Mouse (Mus musculus): ENCODE results near the gene Lurap1.

Lurap1 gene

DNA sequence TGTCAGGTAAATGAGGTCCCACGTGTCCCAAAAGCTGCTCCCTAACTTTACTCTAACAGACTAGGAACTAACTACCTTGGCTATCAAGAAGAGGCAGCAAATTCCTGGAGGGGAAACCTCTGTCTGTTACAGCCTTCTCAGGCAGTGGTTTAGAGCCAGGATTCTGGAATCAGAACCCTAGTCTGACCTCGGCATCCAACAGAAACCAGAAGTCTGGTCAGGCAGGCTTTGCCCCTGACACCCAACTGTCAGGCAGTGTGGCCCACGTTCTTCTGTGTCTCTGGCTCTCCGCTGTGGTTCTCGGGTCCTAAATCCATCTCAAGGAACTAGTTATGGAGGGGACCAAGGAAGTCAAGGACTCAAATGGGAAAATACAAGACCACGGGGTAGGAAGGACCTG, at the start of gene Lurap1:
TSS of gene Lurap1 (minus strand) at position 101 of the 400 bp plus-strand sequence.
- no peak for DNase-seq (ENCODE audit: inconsistent age in 2 of 2, low spot score in 1 of 2)

DNA sequence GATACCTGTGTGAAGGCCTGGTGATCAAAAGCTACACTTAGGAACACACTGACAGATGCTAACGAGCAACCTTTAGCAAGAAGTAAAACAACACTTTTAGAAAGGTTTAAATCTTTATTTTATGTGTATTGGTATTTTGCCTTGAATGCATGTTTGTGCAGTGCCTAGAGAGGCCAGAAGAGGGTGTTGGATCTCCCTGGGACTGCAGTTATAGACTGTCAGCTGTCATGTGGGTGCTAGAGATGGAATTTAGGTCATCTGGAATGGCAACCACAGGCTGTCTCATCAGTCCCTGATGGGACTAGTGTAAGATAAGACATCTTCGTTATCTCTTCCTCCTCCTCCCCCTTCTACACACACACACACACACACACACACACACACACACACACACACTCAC, 47.3 kb upstream of the Lurap1 start:
- peak in 1 of 2 experiments; percentile 55 for DNase-seq (ENCODE audit: inconsistent age in 2 of 2, low spot score in 1 of 2)

DNA sequence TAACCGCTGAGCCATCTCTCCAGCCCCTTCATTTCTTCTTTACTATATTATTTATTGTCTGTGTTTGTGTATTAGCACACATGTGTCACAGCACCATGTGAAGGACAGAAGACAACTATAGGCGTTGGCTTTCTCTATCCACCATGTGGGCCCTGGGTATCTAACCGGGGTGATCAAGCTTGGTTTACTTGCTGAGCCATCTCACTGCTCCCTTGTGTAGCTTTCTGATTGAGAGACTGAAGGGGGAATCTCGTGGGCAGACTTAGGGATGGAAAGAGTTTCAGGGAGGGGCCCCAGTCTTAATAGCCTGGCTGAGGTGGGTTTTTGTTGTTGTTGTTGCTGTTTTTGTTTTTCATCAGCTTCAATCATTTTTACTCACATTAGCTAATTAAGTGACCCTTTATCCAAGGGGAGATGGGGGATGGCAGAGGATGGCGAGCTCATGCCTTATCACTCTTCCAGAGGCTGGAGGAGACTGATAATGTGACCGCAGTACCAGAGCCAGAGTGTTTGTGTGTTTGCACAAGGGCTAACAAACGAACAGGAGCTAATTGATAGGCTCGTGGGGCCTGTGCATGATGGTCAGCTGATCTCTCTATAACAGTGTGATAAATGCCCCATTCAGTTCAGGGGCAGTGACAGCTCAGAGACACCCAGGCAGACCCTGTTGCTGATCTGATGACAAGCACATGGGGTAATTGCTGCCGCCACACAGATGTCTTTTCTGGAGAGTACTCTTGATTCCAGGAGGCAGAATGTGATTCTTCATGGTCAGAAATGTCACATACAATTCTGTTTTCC, 42.6 kb upstream of the Lurap1 start:
- no peak for DNase-seq (ENCODE audit: inconsistent age in 2 of 2, low spot score in 1 of 2)

DNA sequence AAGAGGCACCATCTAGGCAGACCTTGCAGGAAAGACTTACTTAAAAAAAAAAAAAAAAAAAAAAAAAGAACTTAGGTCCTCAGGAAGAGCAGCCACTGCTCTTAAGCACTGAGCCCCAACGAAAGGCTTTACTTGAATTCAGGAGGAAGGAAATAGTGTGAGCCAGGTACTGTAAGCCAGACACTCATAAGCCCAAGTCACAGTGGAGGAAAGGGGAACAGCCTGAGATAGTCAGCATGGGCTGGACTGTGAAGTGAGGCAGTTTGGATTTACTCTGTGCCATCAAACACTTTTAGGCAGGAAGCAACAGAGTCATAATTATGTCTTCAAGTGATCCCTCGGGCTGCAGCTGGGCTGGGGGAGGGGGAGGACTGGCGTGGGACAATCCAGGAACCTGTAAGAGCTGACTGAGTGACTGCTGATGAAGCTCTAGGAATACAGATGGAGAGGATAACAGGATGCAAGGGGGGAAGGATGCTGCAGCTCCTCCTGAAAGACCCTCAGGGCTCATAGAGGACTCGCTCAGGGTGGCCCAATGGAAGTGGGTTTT, 41.2 kb upstream of the Lurap1 start:
- no peak for DNase-seq (ENCODE audit: inconsistent age in 2 of 2, low spot score in 1 of 2)

DNA sequence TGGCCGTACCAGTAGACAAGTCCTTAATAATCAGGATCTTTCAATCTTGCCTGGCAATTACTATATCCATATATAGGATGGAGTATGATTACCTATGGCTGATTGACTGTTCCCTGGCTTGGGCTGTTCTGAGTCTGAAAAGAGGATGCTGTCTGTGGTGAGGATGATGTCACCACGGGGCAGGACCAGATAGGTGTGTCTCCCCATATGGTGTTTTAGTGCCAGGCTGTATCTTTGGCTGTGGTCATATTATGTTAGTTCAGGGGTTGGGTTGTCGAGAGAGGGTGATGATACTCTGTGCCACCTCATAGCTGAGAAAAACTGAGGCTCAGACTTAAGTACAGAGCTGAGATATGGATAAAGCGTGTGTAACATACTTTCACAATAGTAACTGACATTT, 33.9 kb upstream of the Lurap1 start:
- DNase-seq (ENCODE audit: inconsistent age in 2 of 2, low spot score in 1 of 2) = no peak

DNA sequence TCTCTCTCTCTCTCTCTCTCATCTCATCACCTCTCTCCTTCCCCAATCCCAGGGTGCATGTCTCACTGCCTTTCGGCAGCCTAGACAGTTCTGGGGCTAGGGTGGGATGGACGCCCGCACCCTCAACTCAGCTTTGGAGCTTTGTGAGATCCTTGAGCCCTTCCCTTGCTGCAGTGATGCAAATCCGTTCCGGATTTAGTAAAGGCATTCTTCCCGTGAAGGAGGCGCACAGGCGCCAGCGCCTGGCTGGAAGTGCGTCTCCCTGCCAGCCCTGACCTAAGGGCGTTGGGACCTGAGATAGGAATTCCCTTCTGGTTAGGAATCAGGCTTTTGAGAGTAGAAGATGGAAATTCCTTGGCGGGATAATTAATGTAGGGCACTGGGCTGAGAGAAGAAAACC, 31.6 kb upstream of the Lurap1 start:
- DNase-seq (ENCODE audit: inconsistent age in 2 of 2, low spot score in 1 of 2) = peak; percentile 24 to 54

DNA sequence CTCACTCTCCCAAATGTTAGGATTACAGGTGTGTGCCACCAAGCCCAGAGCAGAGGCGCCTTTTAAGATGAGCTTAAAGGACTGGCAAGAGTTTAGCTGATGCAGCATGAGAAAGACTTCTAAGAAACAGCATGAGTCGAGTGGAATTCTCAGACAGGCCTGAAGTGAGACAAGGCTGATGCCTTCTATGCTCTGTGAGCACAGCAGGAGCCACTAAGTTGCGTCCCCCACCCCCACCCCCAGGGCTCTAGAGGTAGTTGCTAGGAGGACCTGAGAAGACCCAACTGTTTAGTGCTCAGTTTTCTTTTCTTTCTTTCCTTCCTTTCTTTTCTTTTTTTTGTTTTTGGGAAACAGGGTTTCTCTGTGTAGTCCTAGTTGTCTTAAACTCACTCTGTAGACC, 30.9 kb upstream of the Lurap1 start:
- no peak for DNase-seq (ENCODE audit: inconsistent age in 2 of 2, low spot score in 1 of 2)

DNA sequence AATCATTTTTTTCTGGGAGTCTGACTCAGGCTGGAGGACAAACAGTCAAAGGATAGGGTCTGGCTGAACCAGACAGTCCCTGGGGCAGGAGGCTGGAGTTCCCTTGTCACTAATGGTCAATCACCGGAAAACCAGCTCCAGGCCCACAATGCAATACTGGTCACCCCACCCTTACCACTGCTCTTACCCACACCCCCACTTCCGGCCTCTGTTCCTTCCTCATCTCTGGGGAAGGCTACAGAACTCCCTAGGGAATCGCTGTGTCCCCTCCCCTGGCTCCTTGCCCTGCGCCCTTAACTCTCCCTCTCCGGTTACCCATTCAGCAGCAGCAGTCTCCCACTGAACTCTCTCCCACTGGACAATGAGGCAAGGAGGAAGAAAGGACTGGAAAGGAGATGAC, 26.0 kb upstream of the Lurap1 start:
- peak; percentile 75 to 81 for DNase-seq (ENCODE audit: inconsistent age in 2 of 2, low spot score in 1 of 2)

DNA sequence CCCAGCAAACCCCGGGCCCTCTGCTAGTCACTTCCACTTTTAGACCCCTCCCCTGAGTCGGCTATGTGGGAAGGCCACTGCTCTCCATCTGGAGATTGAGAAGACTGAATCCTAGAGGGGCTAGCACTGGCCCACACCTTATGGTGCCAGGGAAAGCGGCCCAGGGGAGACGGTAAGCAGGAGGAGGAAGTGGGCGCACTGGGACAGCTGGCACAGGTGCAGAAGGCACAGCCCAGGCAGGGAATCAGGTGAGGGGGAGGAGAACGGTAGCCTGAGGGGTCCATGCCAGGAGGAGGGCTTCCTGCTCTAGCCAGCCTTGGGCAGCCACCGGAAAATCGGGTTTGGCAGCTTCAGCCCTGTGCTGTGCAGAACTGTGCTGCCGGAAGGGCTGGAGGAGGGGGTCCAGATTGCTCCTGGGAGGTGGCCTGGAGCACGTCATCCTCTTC, 25.4 kb upstream of the Lurap1 start:
- peak; percentile 54 to 71 for DNase-seq (ENCODE audit: inconsistent age in 2 of 2, low spot score in 1 of 2)

DNA sequence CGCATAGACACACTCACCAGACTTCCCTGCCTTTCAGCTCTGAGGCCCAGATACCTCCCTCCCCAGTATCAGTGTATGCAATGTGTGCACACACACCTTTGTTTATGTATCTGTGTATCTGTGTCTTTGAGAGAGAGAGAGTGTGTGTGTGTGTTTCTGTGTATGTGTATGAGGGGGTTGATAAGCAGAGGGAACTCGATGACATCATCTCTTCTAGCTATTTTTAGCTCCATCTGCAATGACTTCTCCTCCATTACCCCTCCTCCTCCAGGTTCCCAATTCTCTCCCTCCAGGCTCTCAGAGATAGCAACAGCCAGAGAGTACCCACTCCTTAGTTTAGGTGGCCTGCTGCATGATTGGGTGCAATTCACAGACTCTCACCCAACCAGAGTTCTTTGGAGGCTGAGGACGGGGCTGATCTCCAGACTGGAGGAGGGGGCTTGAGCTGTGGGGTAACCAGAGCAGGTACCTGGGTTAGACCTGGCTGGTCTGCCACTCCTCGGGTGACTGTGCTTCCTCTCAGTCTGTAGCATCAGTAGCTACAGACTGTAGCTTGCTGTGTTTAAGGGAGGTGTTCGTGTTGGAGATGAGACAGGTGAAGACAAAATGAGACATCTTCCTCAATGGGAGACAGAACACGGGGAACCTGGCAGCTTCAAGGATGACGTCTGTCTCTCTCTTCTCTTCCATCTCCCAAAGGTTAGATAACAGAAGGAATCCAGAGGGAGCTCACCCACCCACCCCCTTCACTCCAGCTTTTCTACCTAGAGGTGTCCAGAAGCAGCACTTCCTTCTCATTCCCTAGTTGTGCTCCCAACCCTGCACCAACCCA, 24.8 kb upstream of the Lurap1 start:
- DNase-seq (ENCODE audit: inconsistent age in 2 of 2, low spot score in 1 of 2) = peak; percentile 20 to 51

DNA sequence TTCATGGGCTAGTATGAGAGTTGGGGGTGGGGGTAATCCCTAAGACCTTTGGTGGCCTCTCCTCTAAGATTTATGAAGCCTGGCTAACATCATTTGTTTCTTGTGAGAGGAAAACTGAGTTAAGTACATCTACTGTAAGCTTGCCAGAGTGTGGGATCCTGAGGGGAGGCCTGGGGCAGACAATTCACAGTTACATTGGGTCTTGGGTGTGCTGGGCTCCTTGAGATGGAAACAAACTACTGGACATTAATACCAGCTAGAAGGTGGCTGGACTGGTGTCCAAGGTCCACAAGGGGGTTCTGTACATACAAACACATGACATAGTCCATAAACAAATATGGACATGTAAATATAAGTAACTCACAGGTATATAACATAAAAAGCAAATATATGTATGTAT, 24.0 kb upstream of the Lurap1 start:
- no peak for DNase-seq (ENCODE audit: inconsistent age in 2 of 2, low spot score in 1 of 2)

DNA sequence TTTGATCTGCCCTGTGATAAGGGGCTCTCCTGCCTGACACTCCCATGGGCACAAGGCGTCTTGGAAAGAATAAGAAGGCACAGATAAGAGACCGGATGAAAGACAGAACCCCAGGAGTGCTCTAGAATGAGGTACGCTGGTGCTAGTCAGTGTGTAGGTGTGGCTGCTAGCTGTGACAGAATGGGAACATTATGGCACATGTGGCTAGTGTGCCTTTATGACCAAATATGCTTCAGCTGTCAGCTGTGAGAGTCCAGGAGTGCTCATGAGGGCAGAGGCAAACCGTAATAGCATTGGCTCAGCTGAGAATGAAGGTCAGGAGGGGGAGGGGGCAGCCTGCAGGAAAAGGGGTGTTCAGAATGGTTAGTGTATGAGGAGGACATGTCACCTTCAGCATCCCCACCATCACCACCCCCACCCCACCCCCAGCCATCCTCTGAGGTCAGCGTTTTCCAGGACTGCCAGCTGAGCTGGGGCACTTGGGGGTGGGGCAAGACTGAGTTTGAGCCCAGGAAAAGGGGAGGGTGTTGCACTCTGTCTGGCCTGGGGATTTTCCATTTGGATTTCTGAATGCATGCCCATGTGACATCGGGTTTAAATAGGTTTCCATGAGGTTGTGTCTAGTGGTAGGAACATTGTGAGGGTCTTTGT, 23.5 kb upstream of the Lurap1 start:
- DNase-seq (ENCODE audit: inconsistent age in 2 of 2, low spot score in 1 of 2) = peak; percentile 52 to 80

DNA sequence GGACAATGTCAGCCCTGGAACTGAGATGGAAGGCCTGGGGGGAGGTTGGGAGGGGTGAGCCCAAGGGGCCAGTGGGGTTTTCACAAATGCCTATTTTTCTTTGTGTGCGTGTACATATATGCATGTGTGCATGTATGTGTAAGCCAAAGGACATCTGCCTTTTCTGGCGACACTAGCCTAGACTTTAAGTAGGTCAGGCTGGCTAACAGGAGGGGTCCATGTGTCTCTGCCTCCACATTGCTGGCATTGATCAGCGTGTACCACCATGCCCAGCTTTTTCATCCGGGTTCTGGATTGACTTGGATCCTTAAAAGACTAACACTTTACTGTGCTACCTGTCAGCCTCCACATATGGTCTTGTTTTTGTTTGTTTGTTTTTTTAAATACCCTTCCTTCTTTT, 22.6 kb upstream of the Lurap1 start:
- DNase-seq (ENCODE audit: inconsistent age in 2 of 2, low spot score in 1 of 2) = no peak

DNA sequence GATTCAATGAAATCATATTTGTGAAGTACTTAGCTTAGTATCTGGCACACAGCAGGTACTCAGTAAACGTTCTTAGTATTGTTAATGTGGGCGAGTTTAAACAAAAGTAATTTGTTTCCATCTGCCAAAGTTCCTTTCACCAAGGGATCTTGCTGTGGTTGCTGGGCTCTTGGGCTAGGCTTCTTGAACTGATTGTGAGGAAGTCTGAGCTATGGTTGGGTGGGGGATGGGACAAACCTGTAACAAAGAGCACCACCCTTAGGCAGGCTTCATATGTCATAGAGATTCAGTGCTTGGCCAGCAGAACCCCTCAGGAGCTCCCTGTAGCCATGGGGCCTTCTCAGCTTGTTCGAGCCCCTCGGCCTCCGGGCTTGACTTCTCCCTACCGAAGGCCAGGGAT, 21.9 kb upstream of the Lurap1 start, which contains the start of the genes 1700042G07Rik and Gm49337:
TSS of gene 1700042G07Rik (plus strand) at position 301 of the 400 bp plus-strand sequence.
TSS of gene Gm49337 (plus strand) at position 313 of the 400 bp plus-strand sequence.
- no peak for DNase-seq (ENCODE audit: inconsistent age in 2 of 2, low spot score in 1 of 2)

DNA sequence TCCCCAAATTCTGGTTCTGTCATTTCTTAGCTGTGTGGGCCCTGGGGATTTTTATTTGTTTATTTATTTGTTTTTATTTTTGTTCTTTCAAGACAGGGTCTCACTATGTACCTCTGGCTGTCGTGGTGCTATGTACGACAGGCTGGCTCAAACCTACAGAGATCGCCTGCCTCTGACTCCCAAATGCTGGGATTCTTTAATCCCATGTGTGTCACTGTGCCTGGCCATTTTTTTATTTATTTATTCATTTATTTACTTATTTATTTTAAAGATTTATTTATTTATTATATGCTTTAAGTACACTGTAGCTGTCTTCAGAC, 18.2 kb upstream of the Lurap1 start:
- no peak for DNase-seq (ENCODE audit: inconsistent age in 2 of 2, low spot score in 1 of 2)

DNA sequence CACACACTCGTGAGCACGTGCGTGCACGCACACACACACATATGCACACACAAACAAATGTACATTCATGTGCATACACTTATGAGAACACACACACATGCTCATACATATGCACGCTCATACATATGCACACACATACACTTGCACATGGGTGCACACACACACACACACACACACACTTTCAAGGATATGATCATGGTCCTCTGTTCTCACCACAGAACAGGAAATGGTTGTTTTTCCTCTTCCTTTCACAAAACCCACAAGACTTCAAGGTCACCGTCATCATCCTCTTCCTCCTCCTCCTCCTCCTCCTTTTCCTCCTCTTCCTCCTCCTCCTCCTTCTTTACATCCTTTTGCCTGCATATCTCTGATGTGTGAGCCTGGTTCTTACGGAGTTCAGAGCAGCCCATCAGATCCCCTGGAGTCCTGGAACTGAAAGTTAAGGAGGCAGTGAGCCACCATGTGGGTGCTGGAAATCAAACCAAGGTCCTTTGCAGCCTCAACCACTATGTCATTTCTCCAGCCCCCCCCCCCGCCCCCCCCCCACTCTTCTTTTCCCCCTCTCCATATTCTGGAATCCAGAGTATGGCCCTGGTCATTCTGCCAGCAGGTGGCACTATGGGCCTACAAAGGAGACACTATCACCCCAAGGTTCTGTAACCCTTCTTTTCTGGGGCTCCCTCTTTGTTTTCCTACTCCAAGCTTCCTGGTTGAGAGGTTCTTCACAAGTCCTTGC, 17.6 kb upstream of the Lurap1 start:
- peak; percentile 59 to 90 for DNase-seq (ENCODE audit: inconsistent age in 2 of 2, low spot score in 1 of 2)

DNA sequence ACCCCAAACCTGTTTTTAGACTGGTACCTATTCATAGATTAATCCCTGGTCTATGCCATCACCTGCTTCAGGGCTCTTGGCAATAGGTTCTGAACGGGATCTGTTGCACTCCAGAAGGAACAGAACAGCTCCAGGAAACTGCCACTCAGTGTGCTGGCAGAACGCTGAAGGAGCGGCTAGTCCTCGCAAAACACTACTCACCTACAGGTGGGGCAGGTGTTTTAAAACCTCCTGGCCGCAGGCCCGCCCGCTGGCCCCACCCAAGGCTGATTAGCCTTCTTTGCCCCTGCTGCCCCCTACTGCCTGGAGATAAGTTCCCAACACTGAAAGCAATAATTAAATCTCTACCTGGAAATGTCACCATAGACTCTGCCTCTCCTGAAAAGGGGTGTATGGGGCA, 16.3 kb upstream of the Lurap1 start, which contains the start of gene Tspan1:
TSS of gene Tspan1 (minus strand) at position 198 of the 400 bp plus-strand sequence.
- no peak for DNase-seq (ENCODE audit: inconsistent age in 2 of 2, low spot score in 1 of 2)

DNA sequence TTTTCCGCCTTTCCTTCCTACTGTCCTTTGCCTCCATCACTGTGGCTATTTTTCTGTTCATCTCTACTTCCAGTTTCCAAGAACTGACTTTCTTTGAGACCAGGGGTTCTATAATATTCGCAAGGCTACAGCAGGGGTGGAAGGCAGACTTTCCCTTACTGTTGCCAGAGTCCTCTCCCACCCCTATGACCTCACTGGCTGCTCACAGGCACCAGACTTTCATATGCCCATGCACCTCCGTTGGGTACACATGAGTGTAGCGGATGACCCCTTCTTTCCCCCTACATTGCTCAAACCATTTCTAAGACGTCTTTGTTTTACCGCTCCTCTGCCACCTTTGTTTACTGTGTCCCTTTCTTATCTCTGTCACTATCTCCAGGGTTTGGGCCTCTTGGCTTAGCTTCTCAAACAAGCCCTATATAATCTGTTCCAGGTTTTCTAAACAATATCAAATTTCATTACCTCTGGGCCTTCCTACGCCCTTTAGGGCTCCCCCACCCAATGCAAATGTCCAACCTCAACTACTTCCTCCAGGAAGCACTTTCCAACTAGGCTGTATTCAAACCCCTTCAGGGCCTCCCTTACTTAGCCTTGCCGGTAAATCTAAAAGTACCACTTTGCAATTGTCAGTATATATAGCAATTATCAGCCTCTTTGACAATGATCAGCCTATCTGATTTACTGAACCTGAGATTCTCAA, 14.7 kb upstream of the Lurap1 start:
- no peak for DNase-seq (ENCODE audit: inconsistent age in 2 of 2, low spot score in 1 of 2)

DNA sequence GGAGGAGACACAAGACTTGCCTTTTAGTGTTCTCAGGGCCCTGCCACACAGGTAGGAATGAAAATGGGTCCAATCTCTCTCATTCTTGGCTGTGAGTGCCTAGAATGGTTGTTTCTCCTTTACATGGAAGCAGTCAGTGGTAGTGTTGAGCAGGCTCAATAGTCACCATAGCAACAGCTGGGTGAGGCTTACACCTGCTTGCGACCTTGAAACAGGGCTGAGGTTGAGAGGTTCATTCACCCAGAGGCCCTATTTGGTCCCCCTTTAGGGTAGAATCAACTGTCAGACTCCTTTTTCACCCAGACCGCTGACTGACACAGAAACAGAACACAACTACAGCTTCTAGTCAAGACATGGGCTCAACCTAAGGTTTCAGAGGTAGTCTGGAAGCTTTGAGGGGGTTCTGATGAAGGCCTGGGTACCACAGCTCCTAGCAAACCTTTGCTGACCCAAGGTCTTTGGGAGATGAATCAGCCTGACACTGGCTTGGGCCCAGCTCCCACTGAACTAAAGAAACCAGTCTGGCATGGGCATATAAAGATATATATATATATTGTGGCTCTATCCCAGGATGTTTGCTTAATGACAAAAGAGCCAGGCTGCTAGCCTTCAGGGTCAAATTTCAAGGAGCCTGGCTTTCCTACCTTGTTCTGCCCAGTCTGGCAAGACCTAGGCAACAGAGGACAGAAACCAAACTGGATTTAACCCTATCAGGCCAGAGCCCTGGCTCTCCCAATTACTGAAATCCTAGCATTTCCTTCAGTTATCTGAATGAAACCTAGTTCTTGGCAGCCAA, 13.8 kb upstream of the Lurap1 start:
- no peak for DNase-seq (ENCODE audit: inconsistent age in 2 of 2, low spot score in 1 of 2)
